Mouse (Mus musculus) ES-Bruce4 (cell line): Measurements from ENCODE around the gene Abhd8.

ENCODE experiments used
- CTCF ChIP-seq: IDR thresholded peaks from one replicate; pipeline ENCODE4 v1.8.1; 2011; ENCODE audit warnings: low read depth, low read length
- EP300 ChIP-seq: IDR thresholded peaks from 2 replicates; pipeline ENCODE4 v1.6.1; 2011; ENCODE audit warnings: low read depth, low read length; ENCODE audit not compliant: insufficient read depth
- POLR2A ChIP-seq: IDR thresholded peaks from one replicate; pipeline ENCODE4 v1.8.1; 2011; ENCODE audit warnings: low read length; ENCODE audit not compliant: insufficient read depth

- TF ChIP-seq POLR2A, result no peak
- no peak for TF ChIP-seq CTCF
- TF ChIP-seq EP300, result no peak
These were observed 8.4 kb upstream of the Abhd8 start for GRCm38 (mm10) chr8:71471861-71472260.
